ENCODE assay signal across 10 mouse cellular contexts in genomic region chr14:21983950-21984730, GRCm38 (mm10). TPM values are rescaled to one million over a fixed set of nuclear protein-coding genes. Genes with fewer than 3 reads are reported as not detected.
A peak's percentile ranks its signal among the peaks of the same experiment; 100 is the strongest.
DNase-seq lines count a peak whose midpoint lies in the region; TF ChIP-seq lines count a peak whose summit lies in the region.
"Had no signal": no experiment of that assay in that cellular context is flagged by ENCODE, and none has a peak within 500 bp of the region (broad histone marks: within the 10 kb centered on the region; RNA-seq: fewer than 3 reads in every experiment).

No protein-coding gene starts in this region.

- no peak overlapping the region for H3K27ac ChIP-seq in heart, adult 2 months
- peak overlapping the region; percentile 97 for H3K27ac ChIP-seq in hindbrain, embryonic 10.5 days
- H3K27ac ChIP-seq: macrophage had no signal

- H3K4me3 ChIP-seq in heart, adult 2 months: peak overlapping the region; percentile 32; the same call in 1 of the 2 replicates
- peak overlapping the region; percentile 69 for H3K4me3 ChIP-seq in E14TG2a.4 (replicated peaks; ENCODE audit: low read length)
- H3K4me3 ChIP-seq in hindbrain, embryonic 10.5 days: peak overlapping the region; percentile 89

- peaks cover 8% of the 10 kb centered on the region for H3K27me3 ChIP-seq in heart, adult 2 months (ENCODE audit: control insufficient read depth, insufficient read depth, low read length)
- H3K27me3 ChIP-seq in E14TG2a.4 (ENCODE audit: insufficient read depth, low read length): peaks cover 93% of the 10 kb centered on the region
- peaks cover 49% of the 10 kb centered on the region for H3K27me3 ChIP-seq in hindbrain, embryonic 10.5 days (ENCODE audit: insufficient read depth, poor library complexity, severe bottlenecking)

- intact Hi-C loops in heart, adult 2 months (cut with DNase I): loop anchor here (10.0 kb wide), 3 partner anchors 191 to 1421 kb away; no protein-coding TSS in a partner anchor

- H3K4me1 ChIP-seq in heart, adult 2 months (ENCODE audit: control insufficient read depth, insufficient read depth, low read length): no peaks in the 10 kb centered on the region; the same call in 1 of the 2 replicates
- peaks cover 43% of the 10 kb centered on the region for H3K4me1 ChIP-seq in E14TG2a.4 (replicated peaks; ENCODE audit: low read depth, low read length)
- peaks cover 66% of the 10 kb centered on the region for H3K4me1 ChIP-seq in hindbrain, embryonic 10.5 days (replicated peaks)

- H3K36me3 ChIP-seq in heart, adult 2 months (ENCODE audit: control insufficient read depth, insufficient read depth, low read length): no peaks in the 10 kb centered on the region
- no peaks in the 10 kb centered on the region for H3K36me3 ChIP-seq in E14TG2a.4 (ENCODE audit: insufficient read depth, low read length)
- peaks cover 17% of the 10 kb centered on the region for H3K36me3 ChIP-seq in hindbrain, embryonic 10.5 days

- no peak overlapping the region for H3K9ac ChIP-seq in heart, adult 2 months (ENCODE audit: low read depth, low read length)

- no peak for TF ChIP-seq POLR2A in heart, adult 2 months (IDR thresholded peaks at IDR 0.05; ENCODE audit: insufficient read depth, low read depth, low read length)

- no peak for TF ChIP-seq CTCF in heart, adult 2 months (IDR thresholded peaks at IDR 0.05)
- TF ChIP-seq CTCF in E14TG2a.4 (conservative IDR thresholded peaks at IDR 0.05; ENCODE audit: low read length): no peak

- no peak for DNase-seq in heart, adult 2 months
- no peak for DNase-seq in heart, adult 18-20 months
- DNase-seq in hindbrain, embryonic 10.5 days (ENCODE audit: low spot score): no peak
- DNase-seq in lung, postnatal 36 days: peak; percentile 17
- DNase-seq in thymus, postnatal 14 days: no peak
- no peak for DNase-seq in layer of hippocampus, postnatal 10 days (ENCODE audit: low spot score in 2 of 2)
- no peak for DNase-seq in left cerebral cortex, adult 18-20 months (ENCODE audit: low spot score in 2 of 2)

- no peak for TF ChIP-seq EP300 in heart, adult 2 months (IDR thresholded peaks at IDR 0.05; ENCODE audit: insufficient read depth, low read depth, low read length)

- WGBS in heart, adult 2 months: 61% methylated on average over 18 of the region's 18 CpGs
- WGBS in hindbrain, embryonic 10.5 days: 2% methylated on average over 18 of the region's 18 CpGs

- H3K79me2 ChIP-seq in heart, adult 2 months (replicated peaks; ENCODE audit: control insufficient read depth, insufficient read depth, low read length): no peaks in the 10 kb centered on the region

- no peaks in the 10 kb centered on the region for H3K9me3 ChIP-seq in E14TG2a.4 (ENCODE audit: low read length)
- no peaks in the 10 kb centered on the region for H3K9me3 ChIP-seq in hindbrain, embryonic 10.5 days

RNA-seq across cellular contexts. Expression of gene Zfp503, which starts 5.3 kb away (rescaled TPM):
- 1 to 10 TPM; 1.4 to 1.5 TPM for total RNA-seq in heart, adult 2 months (2021)
- 0.88 and 1.5 TPM in 2 replicates for polyA plus RNA-seq in heart, adult 2 months (2012; rRNA removed)
- 1 to 10 TPM; 1.2 to 2.0 TPM for total RNA-seq in heart, adult 18-20 months (2021)
- polyA plus RNA-seq in hindbrain, embryonic 10.5 days (2016; fragmentation: Nextera tagmentation; extraction: Ambion mirVana): 12.3 and 20.0 TPM in 2 replicates
- total RNA-seq in layer of hippocampus, postnatal 10 days (2021): 1 to 10 TPM; 3.0 TPM
- total RNA-seq in left cerebral cortex, adult 18-20 months (2021): 1 to 10 TPM; 3.9 to 4.5 TPM

RNA-seq across cellular contexts. Expression of gene Lrmda, which starts 35.4 kb away (rescaled TPM):
- total RNA-seq in heart, adult 2 months (2021): 1 to 10 TPM; 1.0 to 1.1 TPM
- polyA plus RNA-seq in heart, adult 2 months (2012; rRNA removed): 0.43 and 0.44 TPM in 2 replicates
- 1 to 10 TPM; 1.5 to 2.4 TPM for total RNA-seq in heart, adult 18-20 months (2021)
- 0.47 and 0.55 TPM in 2 replicates for polyA plus RNA-seq in hindbrain, embryonic 10.5 days (2016; fragmentation: Nextera tagmentation; extraction: Ambion mirVana)
- under 1 TPM; 0.57 to 0.62 TPM for total RNA-seq in layer of hippocampus, postnatal 10 days (2021)
- 1 to 10 TPM; 1.4 to 1.7 TPM for total RNA-seq in left cerebral cortex, adult 18-20 months (2021)
- polyA plus RNA-seq: C2C12 had no signal

Comparison
In these comparisons a context has a peak if more than half of its experiments do, and no peak if none do; other contexts are left out.
1. H3K4me3 ChIP-seq: peak in every context shown above with its lines; median percentile 89 in hindbrain, embryonic 10.5 days; 69 in E14TG2a.4; 32 in heart, adult 2 months.